Mouse (Mus musculus) ES-Bruce4 (cell line): Measurements from ENCODE around the gene Cd163l1.

Source experiments
- CTCF ChIP-seq: IDR thresholded peaks from one replicate; pipeline ENCODE4 v1.8.1; 2011; ENCODE audit warnings: low read depth, low read length
- POLR2A ChIP-seq: IDR thresholded peaks from one replicate; pipeline ENCODE4 v1.8.1; 2011; ENCODE audit warnings: low read length; ENCODE audit not compliant: insufficient read depth

- TF ChIP-seq POLR2A (no peak), CTCF (no peak)
Measured at GRCm38 (mm10) chr7:140233696-140234095, 15.6 kb downstream of the Cd163l1 start.
